Mouse (Mus musculus) heart, embryonic 14.5 days (tissue): Measurements from ENCODE around the gene Cd300e. TPM values are rescaled to one million over a fixed set of nuclear protein-coding genes. Genes with fewer than 3 reads are reported as not detected.
"Not testable (repeated sequence)": the region's sequence is repeated elsewhere in the genome, so short reads cannot be mapped to it uniquely, and the experiment has no call there.

Experiments used
- ATAC-seq: fragments of 200-750 bp; cut with Nextera tagmentation; 2 replicates; pipeline ENCODE4 v1.8.0; 2017; ENCODE audit warnings: low read depth, moderate TSS enrichment; ENCODE audit not compliant: insufficient number of reproducible peaks, insufficient read depth, low FRiP score
- H3K27ac ChIP-seq, 2 experiments: fragments of 200-500 bp in 1 of 2; fragments of 300-500 bp in 1 of 2; sonication (generic) in 1 of 2; replicated peaks in 1 of 2; 2 replicates each; pipeline ENCODE4 v1.5.1; 2012 to 2014; ENCODE audit warnings: low read depth in 2 of 2, low read length in 2 of 2, control low read depth in 1 of 2, mild to moderate bottlenecking in 1 of 2, mixed read lengths in 1 of 2; ENCODE audit not compliant: control insufficient read depth in 1 of 2, insufficient read depth in 1 of 2
- H3K27me3 ChIP-seq: fragments of 300-500 bp; sonication (generic); 2 replicates; pipeline ENCODE4 v1.6.1; 2014; ENCODE audit warnings: mild to moderate bottlenecking, low read length, control low read depth; ENCODE audit not compliant: control insufficient read depth, insufficient read depth
- H3K36me3 ChIP-seq: fragments of 300-500 bp; sonication (generic); 2 replicates; pipeline ENCODE4 v1.6.1; 2014; ENCODE audit warnings: mild to moderate bottlenecking, control low read depth, low read length, mixed read lengths; ENCODE audit not compliant: control insufficient read depth, insufficient read depth
- H3K4me1 ChIP-seq, 2 experiments: fragments of 200-500 bp in 1 of 2; fragments of 300-500 bp in 1 of 2; sonication (generic) in 1 of 2; 2 replicates each; pipeline ENCODE4 v1.6.1; 2012 to 2014; ENCODE audit warnings: low read length in 2 of 2, control low read depth in 1 of 2, mixed read lengths in 1 of 2; ENCODE audit not compliant: control insufficient read depth in 2 of 2, insufficient read depth in 2 of 2
- H3K4me2 ChIP-seq: fragments of 300-500 bp; sonication (generic); 2 replicates; pipeline ENCODE4 v1.6.1; 2014; ENCODE audit warnings: mild to moderate bottlenecking, low read length
- H3K4me3 ChIP-seq, 2 experiments: fragments of 200-500 bp in 1 of 2; fragments of 300-500 bp in 1 of 2; sonication (generic) in 1 of 2; 2 replicates each; pipeline ENCODE4 v1.5.1; 2012 to 2014; ENCODE audit warnings: low read length in 2 of 2, mild to moderate bottlenecking in 2 of 2, control low read depth in 1 of 2, low read depth in 1 of 2, moderate library complexity in 1 of 2; ENCODE audit not compliant: control insufficient read depth in 1 of 2, insufficient read depth in 1 of 2
- H3K9ac ChIP-seq: fragments of 300-500 bp; sonication (generic); 2 replicates; pipeline ENCODE4 v1.6.1; 2014; ENCODE audit warnings: mild to moderate bottlenecking, low read length
- H3K9me3 ChIP-seq: fragments of 300-500 bp; sonication (generic); 2 replicates; pipeline ENCODE4 v1.6.1; 2016; ENCODE audit warnings: low read length, control low read depth; ENCODE audit not compliant: control insufficient read depth
- WGBS: fragments of 180-500 bp; shearing (Covaris S2); extraction: QIAGEN DNeasy Blood & Tissue Kit; methylation state at CpG from one replicate; pipeline ENCODE4 v1.1.7; 2014; 5-methylcytosine and 5-hydroxymethylcytosine counted together
- polyA plus RNA-seq: library from polyadenylated mRNA; unstranded; fragments of >200 nt; fragmentation: Nextera tagmentation; extraction: Ambion mirVana; gene quantifications from 2 replicates; pipeline ENCODE4 v1.2.1, GENCODE M21; 2014

The Cd300e gene
- polyA plus RNA-seq, 1 experiment from 2014 or later: not detected

DNA sequence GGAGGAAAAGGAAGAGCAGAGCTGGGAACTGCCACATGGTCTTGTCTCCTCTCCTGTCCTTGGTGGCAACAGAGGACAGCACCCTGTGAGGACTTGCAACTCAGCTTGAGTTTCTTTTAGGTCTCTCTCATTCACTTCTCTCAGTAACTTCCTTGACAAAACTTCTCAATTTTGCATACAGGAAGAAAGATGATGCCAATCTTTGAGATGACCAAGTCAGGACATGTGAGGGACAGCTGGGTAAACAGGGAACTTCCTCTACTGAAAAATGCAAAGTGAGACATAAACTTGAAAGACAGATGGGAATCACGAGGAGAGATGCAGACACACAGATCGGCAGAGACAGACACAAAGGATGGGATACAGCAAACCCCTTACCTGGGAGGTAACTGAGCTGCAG is 13.7 kb downstream of the Cd300e start, which contains the start of gene Cd300ld3:
TSS of gene Cd300ld3 (minus strand) at position 151 of the 400 bp plus-strand sequence.
- H3K9me3 ChIP-seq: no peaks in the 10 kb centered on the region
- no peaks in the 10 kb centered on the region for H3K27me3 ChIP-seq
- no peak within 1 kb of the TSS for H3K27ac ChIP-seq
- H3K36me3 ChIP-seq: no peaks in the 10 kb centered on the region
- ATAC-seq: no peak
- H3K9ac ChIP-seq: no peak within 1 kb of the TSS
- no peaks in the 10 kb centered on the region for H3K4me1 ChIP-seq
- no peak within 1 kb of the TSS for H3K4me2 ChIP-seq
- H3K4me3 ChIP-seq: no peak within 1 kb of the TSS
- 74% methylated on average over 2 of the region's 2 CpGs for WGBS

DNA sequence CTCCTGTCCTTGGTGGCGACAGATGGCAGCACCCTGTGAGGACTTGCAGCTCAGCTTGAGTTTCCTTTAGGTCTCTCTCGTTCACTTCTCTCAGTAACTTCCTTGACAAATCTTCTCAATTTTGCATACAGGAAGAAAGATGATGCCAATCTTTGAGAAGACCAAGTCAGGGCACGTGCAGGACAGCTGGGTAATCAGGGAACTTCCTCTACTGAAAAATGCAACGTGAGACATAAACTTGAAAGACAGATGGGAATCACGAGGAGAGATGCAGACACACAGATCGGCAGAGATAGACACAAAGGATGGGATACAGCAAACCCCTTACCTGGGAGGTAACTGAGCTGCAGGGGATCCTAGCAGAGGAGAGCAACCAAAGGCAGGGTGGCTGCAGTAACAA is 24.3 kb downstream of the Cd300e start, which contains the start of gene Cd300ld5:
TSS of gene Cd300ld5 (minus strand) at position 101 of the 400 bp plus-strand sequence.
- H3K4me2 ChIP-seq, H3K36me3 ChIP-seq, H3K27ac ChIP-seq, H3K4me1 ChIP-seq, H3K4me3 ChIP-seq, H3K9ac ChIP-seq, H3K9me3 ChIP-seq, ATAC-seq, H3K27me3 ChIP-seq: not testable (repeated sequence)
- no CpG with 5 or more reads among the region's 6 CpGs for WGBS

DNA sequence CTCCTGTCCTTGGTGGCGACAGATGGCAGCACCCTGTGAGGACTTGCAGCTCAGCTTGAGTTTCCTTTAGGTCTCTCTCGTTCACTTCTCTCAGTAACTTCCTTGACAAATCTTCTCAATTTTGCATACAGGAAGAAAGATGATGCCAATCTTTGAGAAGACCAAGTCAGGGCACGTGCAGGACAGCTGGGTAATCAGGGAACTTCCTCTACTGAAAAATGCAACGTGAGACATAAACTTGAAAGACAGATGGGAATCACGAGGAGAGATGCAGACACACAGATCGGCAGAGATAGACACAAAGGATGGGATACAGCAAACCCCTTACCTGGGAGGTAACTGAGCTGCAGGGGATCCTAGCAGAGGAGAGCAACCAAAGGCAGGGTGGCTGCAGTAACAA is 35.1 kb downstream of the Cd300e start, which contains the start of gene Cd300ld4:
TSS of gene Cd300ld4 (minus strand) at position 101 of the 400 bp plus-strand sequence.
- not testable (repeated sequence) for H3K27me3 ChIP-seq, ATAC-seq, H3K9me3 ChIP-seq, H3K4me3 ChIP-seq, H3K27ac ChIP-seq, H3K9ac ChIP-seq, H3K4me1 ChIP-seq, H3K36me3 ChIP-seq, H3K4me2 ChIP-seq
- WGBS: no CpG with 5 or more reads among the region's 6 CpGs

DNA sequence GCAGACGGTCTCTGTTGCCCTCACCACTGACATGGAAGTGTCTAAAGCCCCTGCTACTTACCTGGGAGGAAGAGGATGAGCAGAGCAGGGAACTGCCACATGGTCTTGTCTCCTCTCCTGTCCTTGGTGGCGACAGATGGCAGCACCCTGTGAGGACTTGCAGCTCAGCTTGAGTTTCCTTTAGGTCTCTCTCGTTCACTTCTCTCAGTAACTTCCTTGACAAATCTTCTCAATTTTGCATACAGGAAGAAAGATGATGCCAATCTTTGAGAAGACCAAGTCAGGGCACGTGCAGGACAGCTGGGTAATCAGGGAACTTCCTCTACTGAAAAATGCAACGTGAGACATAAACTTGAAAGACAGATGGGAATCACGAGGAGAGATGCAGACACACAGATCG is 45.9 kb downstream of the Cd300e start, which contains the start of gene Cd300ld2:
TSS of gene Cd300ld2 (minus strand) at position 101 of the 400 bp plus-strand sequence.
- H3K9ac ChIP-seq, H3K36me3 ChIP-seq, H3K9me3 ChIP-seq, H3K4me1 ChIP-seq, H3K27me3 ChIP-seq, H3K4me3 ChIP-seq, H3K27ac ChIP-seq, ATAC-seq, H3K4me2 ChIP-seq: not testable (repeated sequence)
- no CpG with 5 or more reads among the region's 7 CpGs for WGBS

DNA sequence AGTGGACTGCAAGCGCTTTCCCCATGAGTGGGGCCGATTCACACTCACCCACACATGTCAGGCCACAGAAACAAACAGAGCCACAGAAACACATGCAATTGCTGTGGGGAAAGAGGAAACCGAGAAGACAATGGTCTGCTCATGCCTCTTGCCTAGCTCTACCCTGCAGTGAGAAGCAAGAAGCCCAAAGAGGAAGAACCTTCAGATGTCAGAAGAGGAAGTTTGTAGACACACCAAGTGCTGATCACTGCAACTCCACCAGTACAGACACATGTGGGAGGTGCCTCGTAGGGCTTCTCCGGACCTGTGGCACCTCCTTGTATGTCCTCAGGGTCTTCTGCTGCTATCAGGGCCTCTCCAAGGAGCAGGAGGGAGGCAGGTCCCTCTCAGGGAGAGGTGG is 57.9 kb downstream of the Cd300e start:
- no peak overlapping the region for H3K27ac ChIP-seq
- H3K9ac ChIP-seq: no peak overlapping the region
- ATAC-seq: no peak
- H3K4me1 ChIP-seq: no peaks in the 10 kb centered on the region
- no peaks in the 10 kb centered on the region for H3K9me3 ChIP-seq
- H3K27me3 ChIP-seq: no peaks in the 10 kb centered on the region; the same call in 1 of the 2 replicates
- H3K4me3 ChIP-seq: no peak overlapping the region
- no peak overlapping the region for H3K4me2 ChIP-seq
- H3K36me3 ChIP-seq: no peaks in the 10 kb centered on the region
- 75% methylated on average over 5 of the region's 5 CpGs for WGBS

Other genes starting within 250 kb of the Cd300e start
- gene Gprc5c, start 211.0 kb downstream of the Cd300e start, polyA plus RNA-seq: 15.2 and 18.0 TPM in 2 replicates
- 1.1 and 1.4 TPM in 2 replicates for gene Cd300a, start 172.1 kb downstream of the Cd300e start, polyA plus RNA-seq
- 0.39 and 0.54 TPM in 2 replicates for gene Cd300lb, start 127.8 kb downstream of the Cd300e start, polyA plus RNA-seq
- gene Cd300c, start 93.0 kb downstream of the Cd300e start, polyA plus RNA-seq: not detected in 2 replicates
- gene Cd300ld, start 72.3 kb downstream of the Cd300e start, polyA plus RNA-seq: 0.36 and 0.46 TPM in 2 replicates
- gene Cd300c2, start 60.3 kb downstream of the Cd300e start, polyA plus RNA-seq: 4.1 and 4.2 TPM in 2 replicates
- not detected in 2 replicates for gene Cd300ld2, start 46.0 kb downstream of the Cd300e start, polyA plus RNA-seq
- gene Cd300ld4, start 35.2 kb downstream of the Cd300e start, polyA plus RNA-seq: not detected in 2 replicates
- gene Cd300ld5, start 24.4 kb downstream of the Cd300e start, polyA plus RNA-seq: not detected in 2 replicates
- gene Cd300ld3, start 13.8 kb downstream of the Cd300e start, polyA plus RNA-seq: not detected in 2 replicates
- 0.78 and 0.89 TPM in 2 replicates for gene Rab37, start 29.3 kb upstream of the Cd300e start, polyA plus RNA-seq
- 0.22 and 0.61 TPM in 2 replicates for gene Cd300lf, start 71.8 kb upstream of the Cd300e start, polyA plus RNA-seq
- 18.0 and 21.9 TPM in 2 replicates for gene Slc9a3r1, start 101.2 kb upstream of the Cd300e start, polyA plus RNA-seq
- 6.5 and 8.4 TPM in 2 replicates for gene Tmem104, start 125.3 kb upstream of the Cd300e start, polyA plus RNA-seq
- gene Nat9, start 125.7 kb upstream of the Cd300e start, polyA plus RNA-seq: 16.5 and 16.6 TPM in 2 replicates
- gene Grin2c, start 205.1 kb upstream of the Cd300e start, polyA plus RNA-seq: 0.15 TPM in 1 of 2 replicates, not detected in the other
- gene Fdxr, start 214.9 kb upstream of the Cd300e start, polyA plus RNA-seq: 9.3 and 9.4 TPM in 2 replicates
- 0.94 and 1.2 TPM in 2 replicates for gene Fads6, start 235.5 kb upstream of the Cd300e start, polyA plus RNA-seq
- not detected in 2 replicates for gene Otop2, start 245.0 kb upstream of the Cd300e start, polyA plus RNA-seq